Mouse (Mus musculus) ES-E14 (cell line): ENCODE measurements around the gene Hpca.

Experiments used
- CHD2 ChIP-seq: IDR thresholded peaks from 2 replicates; pipeline ENCODE4 v1.6.1; 2014; ENCODE audit warnings: mild to moderate bottlenecking, low read depth, low read length, inconsistent platforms
- MAFK ChIP-seq: IDR thresholded peaks from 2 replicates; pipeline ENCODE4 v1.6.1; 2014; ENCODE audit warnings: mild to moderate bottlenecking, low read depth, low read length, inconsistent platforms; ENCODE audit not compliant: insufficient read depth
- ZC3H11A ChIP-seq: IDR thresholded peaks from 2 replicates; pipeline ENCODE4 v1.6.1; 2012; ENCODE audit warnings: low read depth, mild to moderate bottlenecking, inconsistent platforms, low read length, borderline replicate concordance

- TF ChIP-seq MAFK (no peak), ZC3H11A (peak; percentile 87), CHD2 (no peak)
These were observed 35.8 kb downstream of the Hpca start for GRCm38 (mm10) chr4:129086078-129086477.
